Mouse (Mus musculus): ENCODE results near the gene Hdc. TPM values are rescaled to one million over a fixed set of nuclear protein-coding genes. Genes with fewer than 3 reads are reported as not detected.

Hdc gene
- polyA plus RNA-seq, 1 experiment from 2014 or later: 0.56 TPM

DNA sequence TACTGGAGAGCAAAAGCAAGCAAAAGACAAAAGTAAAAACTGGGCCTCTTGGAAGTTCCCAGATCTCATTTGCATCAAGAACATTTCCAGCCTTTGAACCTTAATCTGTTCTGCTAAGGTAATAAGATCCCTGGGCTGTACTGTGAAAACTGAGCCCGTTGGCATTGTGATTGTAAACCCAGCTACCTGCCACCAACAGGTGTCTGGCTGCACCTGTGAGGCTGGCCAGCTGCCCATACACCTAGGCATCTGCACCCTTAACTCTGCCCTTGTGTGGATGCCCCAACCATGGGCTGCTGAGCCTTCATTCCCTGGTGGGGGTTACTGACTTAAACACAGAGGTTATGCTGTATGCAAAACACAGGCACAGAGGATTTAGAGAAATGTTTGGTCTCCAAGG is 46.9 kb downstream of the Hdc start:
- ATAC-seq (ENCODE audit: low FRiP score, low read depth): no peak
- Histone ChIP-seq H3K27me3 (replicated peaks) (no peaks in the 10 kb centered on the region), H3K36me3 (no peaks in the 10 kb centered on the region), H3K27ac (no peak overlapping the region), H3K9me3 (no peaks in the 10 kb centered on the region), H3K4me3 (no peak overlapping the region), H3K4me2 (replicated peaks) (no peak overlapping the region), H3K9ac (no peak overlapping the region), H3K4me1 (no peaks in the 10 kb centered on the region)
- WGBS: 74% methylated on average over 1 of the region's 1 CpGs

DNA sequence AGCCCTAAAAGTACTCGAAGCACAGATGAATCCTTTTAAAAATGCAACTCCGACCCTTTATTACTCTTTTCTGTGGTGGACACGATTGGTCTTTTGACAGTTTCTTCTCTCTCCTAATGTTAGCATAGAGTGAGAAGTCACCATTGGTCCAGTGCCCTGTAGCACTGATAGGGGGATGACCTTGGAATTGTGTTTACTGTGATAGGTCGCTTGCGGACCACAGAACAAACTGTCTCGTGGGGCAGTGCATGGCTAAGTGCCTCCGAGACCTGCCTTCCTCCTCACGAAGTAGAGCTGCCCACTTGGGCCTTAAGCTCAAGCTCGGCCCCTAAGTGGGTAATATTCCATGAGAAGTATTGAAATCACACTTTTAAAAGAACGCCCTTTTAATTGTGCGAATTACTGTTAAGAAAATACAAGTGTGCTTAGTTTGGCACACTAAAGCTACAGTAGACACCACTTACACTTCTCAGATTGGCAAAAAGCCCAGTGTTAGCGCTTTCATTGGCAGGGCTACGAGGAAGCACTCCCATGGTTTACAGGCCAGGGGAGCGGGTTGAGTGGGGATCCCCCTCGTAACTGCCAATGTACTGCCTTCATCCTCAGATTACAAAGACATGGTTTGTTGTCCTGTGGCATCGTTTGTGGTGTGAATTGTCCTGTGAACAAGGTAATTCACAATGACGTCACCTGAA is 55.5 kb downstream of the Hdc start:
- H3K27ac ChIP-seq: no peak overlapping the region
- H3K27me3 ChIP-seq (replicated peaks): no peaks in the 10 kb centered on the region
- no peak overlapping the region for H3K9ac ChIP-seq
- H3K36me3 ChIP-seq: no peaks in the 10 kb centered on the region
- H3K4me1 ChIP-seq: no peaks in the 10 kb centered on the region
- no peak for ATAC-seq (ENCODE audit: low FRiP score, low read depth)
- no peaks in the 10 kb centered on the region for H3K9me3 ChIP-seq
- H3K4me2 ChIP-seq (replicated peaks): no peak overlapping the region
- no peak overlapping the region for H3K4me3 ChIP-seq
- WGBS: 81% methylated on average over 17 of the region's 17 CpGs

DNA sequence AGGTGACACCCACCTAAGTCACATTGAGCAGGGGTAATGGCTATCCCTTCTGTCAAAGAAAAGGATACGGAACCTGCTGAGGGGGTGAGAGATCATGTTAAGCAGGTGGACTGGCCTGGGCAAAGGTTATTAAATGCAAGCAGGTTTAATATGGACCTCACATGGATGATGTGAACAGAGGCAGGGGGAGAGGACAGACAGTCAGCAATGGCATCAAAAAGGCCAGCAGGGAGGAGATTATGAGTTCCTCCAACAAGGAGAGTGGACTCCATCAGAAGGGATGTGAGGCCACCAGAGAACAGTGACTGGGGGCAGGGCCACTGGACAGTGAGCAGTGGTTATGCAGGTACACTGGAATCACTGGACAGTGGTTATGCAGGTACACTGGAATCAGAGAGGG is 59.0 kb downstream of the Hdc start:
- Histone ChIP-seq H3K9ac (no peak overlapping the region), H3K27ac (no peak overlapping the region), H3K9me3 (no peaks in the 10 kb centered on the region), H3K4me3 (no peak overlapping the region), H3K36me3 (no peaks in the 10 kb centered on the region), H3K4me2 (replicated peaks) (no peak overlapping the region), H3K4me1 (no peaks in the 10 kb centered on the region), H3K27me3 (replicated peaks) (0 out of 2 replicates have a peak, but pooled peaks cover 3% of the 10 kb centered on the region)
- 89% methylated on average over 1 of the region's 1 CpGs for WGBS
- no peak for ATAC-seq (ENCODE audit: low FRiP score, low read depth)

DNA sequence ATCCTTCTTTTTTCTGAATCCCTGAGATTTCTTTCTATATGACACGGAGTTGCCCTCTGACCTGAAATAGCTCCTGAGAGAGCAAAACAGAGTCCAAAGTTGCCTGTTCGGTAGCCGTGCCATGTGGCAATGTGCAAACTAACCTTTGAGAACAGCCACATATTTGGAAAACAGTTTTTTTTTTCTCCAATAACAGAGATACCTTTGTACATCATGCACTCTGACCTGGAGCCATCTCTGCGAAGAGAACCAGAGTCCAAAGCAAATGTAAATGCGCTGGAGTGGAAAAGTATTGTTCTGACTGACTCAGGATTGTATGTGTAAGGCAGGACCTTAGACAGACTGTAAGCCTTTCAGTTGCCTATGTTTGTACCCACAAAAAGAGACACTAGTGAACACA is 63.6 kb downstream of the Hdc start:
- H3K27me3 ChIP-seq (replicated peaks): peaks cover 42% of the 10 kb centered on the region
- H3K36me3 ChIP-seq: no peaks in the 10 kb centered on the region
- WGBS: 80% methylated on average over 5 of the region's 5 CpGs
- H3K9ac ChIP-seq: no peak overlapping the region
- no peak overlapping the region for H3K4me3 ChIP-seq
- H3K4me1 ChIP-seq: peaks cover 12% of the 10 kb centered on the region; the same call in 1 of the 2 replicates
- no peak for ATAC-seq (ENCODE audit: low FRiP score, low read depth)
- H3K9me3 ChIP-seq: no peaks in the 10 kb centered on the region
- no peak overlapping the region for H3K27ac ChIP-seq
- H3K4me2 ChIP-seq (replicated peaks): no peak overlapping the region

DNA sequence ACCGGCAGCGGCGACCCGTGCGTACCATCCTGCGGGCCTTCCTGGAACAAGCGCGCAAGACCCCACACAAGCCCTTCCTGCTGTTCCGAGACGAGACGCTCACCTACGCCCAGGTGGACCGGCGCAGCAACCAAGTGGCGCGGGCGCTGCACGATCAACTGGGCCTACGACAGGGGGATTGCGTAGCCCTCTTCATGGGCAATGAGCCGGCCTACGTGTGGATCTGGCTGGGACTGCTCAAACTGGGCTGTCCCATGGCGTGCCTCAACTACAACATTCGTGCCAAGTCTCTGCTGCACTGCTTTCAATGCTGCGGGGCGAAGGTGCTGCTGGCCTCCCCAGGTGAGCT is 65.8 kb downstream of the Hdc start:
- H3K4me1 ChIP-seq: peaks cover 12% of the 10 kb centered on the region; the same call in 1 of the 2 replicates
- peak; percentile 59 for ATAC-seq (ENCODE audit: low FRiP score, low read depth)
- peak overlapping the region; percentile 58 for H3K9ac ChIP-seq
- H3K4me3 ChIP-seq: peak overlapping the region; percentile 55
- no peaks in the 10 kb centered on the region for H3K9me3 ChIP-seq
- peaks cover 42% of the 10 kb centered on the region for H3K27me3 ChIP-seq (replicated peaks)
- peak overlapping the region; percentile 98 for H3K4me2 ChIP-seq (replicated peaks)
- WGBS: under 1% methylated on average over 26 of the region's 26 CpGs
- H3K36me3 ChIP-seq: no peaks in the 10 kb centered on the region
- no peak overlapping the region for H3K27ac ChIP-seq

DNA sequence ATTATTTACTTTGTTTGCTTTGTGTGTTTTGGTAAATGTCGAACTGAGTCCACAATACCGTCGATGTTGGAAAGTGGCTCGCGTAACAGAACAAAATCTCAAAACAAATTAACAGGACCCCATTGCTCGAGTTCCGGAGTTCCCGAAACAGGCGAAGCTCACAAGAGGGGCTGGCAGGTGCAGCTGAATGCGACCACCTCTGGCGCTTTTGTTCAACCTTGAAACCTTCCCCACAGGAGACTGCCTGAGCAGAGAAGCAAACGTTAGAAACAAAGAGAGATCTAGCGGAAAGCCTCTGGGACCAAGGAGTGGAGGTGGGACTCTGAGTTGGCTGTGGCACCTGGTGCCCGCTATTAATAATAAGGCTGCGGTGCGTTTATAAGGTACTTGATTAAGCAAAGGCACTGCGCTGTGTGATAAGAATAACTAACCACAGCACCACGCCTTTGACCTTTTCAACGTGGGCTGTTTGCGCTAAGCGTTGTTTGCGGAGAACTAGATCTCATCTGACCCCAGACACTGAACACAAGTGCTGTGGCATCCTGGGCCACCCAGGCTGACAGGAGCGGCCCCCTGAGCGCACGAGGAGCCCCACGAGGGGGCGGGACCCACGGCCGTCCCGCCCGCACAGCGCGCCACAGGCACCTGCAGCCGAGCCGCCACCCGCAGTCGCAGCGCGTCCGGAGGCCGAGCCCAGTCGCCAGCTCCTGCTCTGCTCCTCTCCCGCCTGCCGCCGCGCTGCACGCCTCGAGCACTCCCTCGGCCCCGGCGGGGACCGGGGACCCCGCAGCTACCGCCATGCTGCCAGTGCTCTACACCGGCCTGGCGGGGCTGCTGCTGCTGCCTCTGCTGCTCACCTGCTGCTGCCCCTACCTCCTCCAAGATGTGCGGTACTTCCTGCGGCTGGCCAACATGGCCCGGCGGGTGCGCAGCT is 66.5 kb downstream of the Hdc start, which contains the start of gene Slc27a2:
Slc27a2 (plus strand) TSS at position 51 of the 934 bp plus-strand sequence.
- WGBS: 1% methylated on average over 61 of the region's 61 CpGs
- H3K27me3 ChIP-seq (replicated peaks): peaks cover 42% of the 10 kb centered on the region

DNA sequence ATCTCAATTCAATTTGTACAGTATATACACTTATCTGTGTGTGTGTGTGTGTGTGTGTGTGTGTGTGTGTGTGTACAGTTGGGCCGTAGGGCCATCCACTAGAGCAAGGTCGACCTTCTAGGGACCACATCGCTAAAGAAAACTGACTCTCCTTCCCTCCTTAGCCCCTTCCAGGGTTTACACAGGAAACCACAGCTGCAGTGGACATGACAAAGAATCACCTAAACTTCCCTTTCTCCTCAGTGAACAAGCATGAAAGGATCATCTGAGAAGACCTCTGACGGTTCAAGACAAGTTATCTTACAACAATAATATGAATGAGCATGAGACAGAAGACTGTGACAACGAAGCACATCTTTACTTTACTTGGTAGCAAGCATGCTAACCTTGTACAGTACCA is 67.2 kb downstream of the Hdc start:
- no peaks in the 10 kb centered on the region for H3K9me3 ChIP-seq
- peaks cover 12% of the 10 kb centered on the region; the same call in 1 of the 2 replicates for H3K4me1 ChIP-seq
- H3K9ac ChIP-seq: no peak overlapping the region
- H3K27me3 ChIP-seq (replicated peaks): peaks cover 42% of the 10 kb centered on the region
- no peak overlapping the region for H3K27ac ChIP-seq
- WGBS: 25% methylated on average over 5 of the region's 5 CpGs
- H3K4me2 ChIP-seq (replicated peaks): peak overlapping the region; percentile 98; the same call in 1 of the 2 replicates
- no peak for ATAC-seq (ENCODE audit: low FRiP score, low read depth)
- no peak overlapping the region for H3K4me3 ChIP-seq
- H3K36me3 ChIP-seq: no peaks in the 10 kb centered on the region

More for the DNA sequence above, 66.5 kb downstream of the Hdc start, which contains the start of gene Slc27a2:
- Histone ChIP-seq H3K9ac (peak within 1 kb of the TSS; percentile 58), H3K36me3 (no peaks in the 10 kb centered on the region), H3K4me1 (peaks cover 12% of the 10 kb centered on the region; the same call in 1 of the 2 replicates), H3K4me2 (replicated peaks) (peak within 1 kb of the TSS; percentile 98), H3K27ac (no peak within 1 kb of the TSS), H3K4me3 (peak within 1 kb of the TSS; percentile 55), H3K9me3 (no peaks in the 10 kb centered on the region)
- peak; percentile 87 for ATAC-seq (ENCODE audit: low FRiP score, low read depth)

DNA sequence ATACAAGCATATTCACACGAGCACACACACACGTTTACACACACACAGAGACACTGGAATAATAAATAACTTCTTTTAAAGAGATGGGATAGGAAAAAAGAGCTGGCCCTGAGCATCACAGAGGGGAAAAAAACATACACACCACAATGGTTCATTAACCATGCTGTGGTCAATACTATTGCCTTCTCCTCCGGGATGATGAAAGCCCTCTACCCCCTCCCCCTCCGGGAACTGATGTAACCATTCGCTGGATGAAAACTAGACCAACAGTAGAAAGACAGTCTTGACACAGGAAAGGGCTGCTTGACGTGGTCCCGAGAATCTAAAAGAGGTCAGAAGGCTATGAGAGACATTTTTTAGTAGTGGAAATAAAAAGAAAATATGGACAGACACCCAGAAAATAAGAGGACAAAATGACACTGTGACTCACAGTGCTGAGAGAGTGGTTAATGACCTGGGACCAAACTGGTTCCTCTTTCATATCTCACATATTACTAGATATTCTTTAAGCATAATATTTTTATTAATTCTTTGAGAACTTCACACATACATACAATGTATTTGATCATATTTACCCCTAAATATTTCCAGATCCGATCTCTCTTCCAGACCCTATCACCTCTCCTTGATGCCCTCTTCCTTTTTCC is 67.7 kb downstream of the Hdc start:
- Histone ChIP-seq H3K9me3 (no peaks in the 10 kb centered on the region), H3K4me3 (no peak overlapping the region), H3K36me3 (no peaks in the 10 kb centered on the region), H3K4me2 (replicated peaks) (no peak overlapping the region), H3K9ac (no peak overlapping the region), H3K27ac (no peak overlapping the region), H3K27me3 (replicated peaks) (peaks cover 42% of the 10 kb centered on the region), H3K4me1 (peaks cover 12% of the 10 kb centered on the region; the same call in 1 of the 2 replicates)
- ATAC-seq (ENCODE audit: low FRiP score, low read depth): no peak
- WGBS: 75% methylated on average over 8 of the region's 8 CpGs

DNA sequence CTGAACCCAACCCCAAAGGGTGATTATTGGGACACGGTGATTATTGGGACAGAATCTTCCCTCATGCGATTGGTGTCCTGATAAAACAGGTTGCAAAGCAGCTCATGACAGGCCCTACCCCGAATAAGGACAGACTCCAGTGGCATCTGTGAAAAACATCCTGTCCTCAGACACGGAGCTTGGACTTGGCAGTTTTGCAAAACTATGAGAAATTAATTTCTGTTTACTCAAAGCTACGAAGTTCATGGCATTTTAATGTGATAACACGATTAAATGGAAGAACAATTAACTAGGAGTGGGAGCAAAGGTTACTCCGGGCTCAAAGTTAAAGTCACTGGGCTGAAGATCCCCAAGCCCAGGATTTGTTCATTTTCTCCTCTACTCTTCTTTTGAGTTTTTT is 69.4 kb downstream of the Hdc start:
- 93% methylated on average over 7 of the region's 7 CpGs for WGBS
- no peak for ATAC-seq (ENCODE audit: low FRiP score, low read depth)
- Histone ChIP-seq H3K4me1 (peaks cover 12% of the 10 kb centered on the region; the same call in 1 of the 2 replicates), H3K9ac (no peak overlapping the region), H3K36me3 (no peaks in the 10 kb centered on the region), H3K9me3 (no peaks in the 10 kb centered on the region), H3K4me3 (no peak overlapping the region), H3K27ac (no peak overlapping the region), H3K4me2 (replicated peaks) (no peak overlapping the region), H3K27me3 (replicated peaks) (peaks cover 36% of the 10 kb centered on the region)

DNA sequence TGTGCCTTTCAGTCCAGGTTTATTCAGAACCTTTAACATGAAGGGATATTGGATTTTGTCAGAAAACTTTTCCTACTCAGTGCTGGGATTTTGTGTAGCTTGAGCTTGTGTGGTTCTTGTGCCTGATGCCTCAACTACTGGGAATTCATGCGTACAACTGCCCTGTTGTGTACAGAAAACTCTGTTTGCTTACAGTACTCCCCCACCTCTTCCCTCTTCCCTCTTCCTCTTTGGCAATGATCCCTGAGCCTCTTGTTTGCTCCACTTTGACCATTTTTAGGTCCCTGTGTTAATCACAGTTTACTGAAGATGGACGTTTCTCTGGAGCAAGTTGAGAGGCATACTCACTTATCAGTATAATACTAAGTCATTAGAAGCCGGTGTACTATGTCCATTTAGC is 72.7 kb downstream of the Hdc start:
- 90% methylated on average over 3 of the region's 3 CpGs for WGBS
- Histone ChIP-seq H3K4me1 (no peaks in the 10 kb centered on the region), H3K27ac (no peak overlapping the region), H3K4me3 (no peak overlapping the region), H3K9me3 (no peaks in the 10 kb centered on the region), H3K9ac (no peak overlapping the region), H3K27me3 (replicated peaks) (peaks cover 7% of the 10 kb centered on the region; the same call in 1 of the 2 replicates), H3K4me2 (replicated peaks) (no peak overlapping the region), H3K36me3 (no peaks in the 10 kb centered on the region)
- no peak for ATAC-seq (ENCODE audit: low FRiP score, low read depth)

DNA sequence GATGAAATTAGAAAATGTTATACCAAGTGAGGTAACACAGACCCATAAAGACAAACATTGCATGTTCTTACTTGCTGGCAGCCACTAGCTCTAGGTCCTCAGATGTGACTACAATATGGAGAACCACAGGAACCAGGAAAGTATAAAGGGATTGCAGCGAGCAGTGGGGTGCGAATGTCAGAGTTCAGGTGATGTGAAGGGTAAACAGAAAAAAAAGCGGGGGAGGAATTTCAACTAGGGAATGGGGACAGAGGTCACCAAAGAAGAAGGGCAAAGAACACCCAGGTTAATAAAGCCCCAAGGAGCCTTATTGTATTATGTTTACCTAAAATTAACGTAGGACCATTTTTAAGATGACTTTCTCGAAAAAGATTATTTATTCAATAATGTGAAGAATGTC is 73.8 kb downstream of the Hdc start:
- no peak overlapping the region for H3K4me2 ChIP-seq (replicated peaks)
- 75% methylated on average over 5 of the region's 5 CpGs for WGBS
- no peaks in the 10 kb centered on the region for H3K9me3 ChIP-seq
- no peaks in the 10 kb centered on the region for H3K36me3 ChIP-seq
- H3K27ac ChIP-seq: no peak overlapping the region
- no peaks in the 10 kb centered on the region for H3K4me1 ChIP-seq
- H3K27me3 ChIP-seq (replicated peaks): no peaks in the 10 kb centered on the region
- no peak overlapping the region for H3K9ac ChIP-seq
- H3K4me3 ChIP-seq: no peak overlapping the region
- no peak for ATAC-seq (ENCODE audit: low FRiP score, low read depth)

Data from neural tube, embryonic 12.5 days (tissue).